Mouse (Mus musculus) brain, embryonic 14.5 days (tissue): ENCODE data around the gene Ube2ql1.

ENCODE experiments used
- CTCF ChIP-seq: fragments of 200-500 bp; IDR thresholded peaks from 2 replicates; pipeline ENCODE4 v1.5.1; 2012; ENCODE audit warnings: inconsistent platforms, mild to moderate bottlenecking, moderate library complexity, borderline replicate concordance; ENCODE audit not compliant: insufficient read depth, insufficient read length; ENCODE audit errors: extremely low read depth
- POLR2A ChIP-seq: fragments of 200-500 bp; IDR thresholded peaks from 2 replicates; pipeline ENCODE4 v1.6.1; 2012; ENCODE audit warnings: mild to moderate bottlenecking, inconsistent platforms, borderline replicate concordance; ENCODE audit not compliant: poor library complexity, insufficient read depth, insufficient read length, severe bottlenecking; ENCODE audit errors: extremely low read depth

DNA sequence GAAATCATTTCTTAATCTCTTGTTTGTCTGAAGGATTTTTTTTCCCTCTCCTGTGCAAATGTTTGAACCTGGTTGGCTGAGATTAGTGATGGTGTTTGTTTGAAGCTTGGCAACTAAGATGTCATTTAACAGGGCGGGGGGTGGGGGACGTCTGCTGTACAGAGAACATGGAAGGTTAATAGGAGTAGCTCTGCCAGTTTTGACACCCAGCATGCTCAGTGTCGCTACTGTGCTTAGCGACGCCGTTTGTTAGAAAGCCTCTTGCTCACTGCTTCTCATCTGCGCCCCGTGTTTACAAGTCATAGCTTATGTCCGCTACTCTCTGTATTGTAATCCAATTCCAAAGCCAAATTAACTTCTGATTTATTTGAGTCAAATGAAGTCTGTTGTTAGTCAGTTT is 25.0 kb upstream of the Ube2ql1 start:
- no peak for TF ChIP-seq CTCF
- no peak for TF ChIP-seq POLR2A
